Mouse (Mus musculus) intestine, embryonic 15.5 days (tissue): ENCODE results near the gene Mettl5. TPM values are rescaled to one million over a fixed set of nuclear protein-coding genes. Genes with fewer than 3 reads are reported as not detected.

ENCODE experiments used
- ATAC-seq: fragments of 200-750 bp; cut with Nextera tagmentation; 2 replicates; pipeline ENCODE4 v1.8.0; 2017; ENCODE audit warnings: moderate TSS enrichment, moderate library complexity
- H3K27ac ChIP-seq: fragments of 300-500 bp; sonication (generic); 2 replicates; pipeline ENCODE4 v1.5.1; 2015; ENCODE audit warnings: mild to moderate bottlenecking, inconsistent platforms
- H3K27me3 ChIP-seq: fragments of 300-500 bp; sonication (generic); replicated peaks from 2 replicates; pipeline ENCODE4 v1.6.1; 2015; ENCODE audit warnings: inconsistent platforms
- H3K36me3 ChIP-seq: fragments of 300-500 bp; sonication (generic); 2 replicates; pipeline ENCODE4 v1.6.1; 2015; ENCODE audit warnings: inconsistent platforms
- H3K4me1 ChIP-seq: fragments of 300-500 bp; sonication (generic); replicated peaks from 2 replicates; pipeline ENCODE4 v1.6.1; 2015; ENCODE audit warnings: inconsistent platforms
- H3K4me2 ChIP-seq: fragments of 300-500 bp; sonication (generic); replicated peaks from 2 replicates; pipeline ENCODE4 v1.6.1; 2015; ENCODE audit warnings: mild to moderate bottlenecking, inconsistent platforms
- H3K4me3 ChIP-seq: fragments of 300-500 bp; sonication (generic); replicated peaks from 2 replicates; pipeline ENCODE4 v1.5.1; 2015; ENCODE audit warnings: inconsistent platforms
- H3K9ac ChIP-seq: fragments of 300-500 bp; sonication (generic); 2 replicates; pipeline ENCODE4 v1.6.1; 2015; ENCODE audit warnings: inconsistent platforms
- H3K9me3 ChIP-seq: fragments of 300-500 bp; sonication (generic); 2 replicates; pipeline ENCODE4 v1.6.1; 2016; ENCODE audit warnings: inconsistent platforms
- WGBS: fragments of 180-500 bp; shearing (Covaris S2); methylation state at CpG from one replicate; pipeline ENCODE4 v1.1.7; 2015; 5-methylcytosine and 5-hydroxymethylcytosine counted together
- polyA plus RNA-seq: library from polyadenylated mRNA; unstranded; fragments of >200 nt; fragmentation: Nextera tagmentation; extraction: Ambion mirVana; gene quantifications from 2 replicates; pipeline ENCODE4 v1.2.1, GENCODE M21; 2015

Gene Mettl5
- polyA plus RNA-seq, 1 experiment from 2014 or later: 41.2 TPM

DNA sequence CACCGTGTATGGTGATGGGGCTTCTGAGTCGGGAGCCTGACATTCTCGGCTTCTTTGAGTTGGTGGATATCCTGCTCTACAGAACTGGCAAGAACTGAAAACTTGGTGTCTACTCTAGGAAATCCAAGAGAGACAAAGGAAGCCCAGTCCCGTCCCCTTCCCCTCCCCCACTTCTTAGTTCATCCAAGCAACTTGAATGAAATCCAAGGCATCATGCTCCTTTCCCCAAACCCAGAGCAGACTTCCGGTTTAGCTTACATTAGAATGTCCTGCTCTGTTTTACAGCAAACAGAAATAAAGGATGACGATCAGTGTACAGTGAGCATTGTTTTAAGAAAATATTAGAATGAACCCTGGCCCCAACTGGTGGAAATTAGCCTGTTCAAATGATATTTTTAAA, 36.2 kb downstream of the Mettl5 start:
- Histone ChIP-seq H3K9me3 (no peaks in the 10 kb centered on the region), H3K27ac (peak overlapping the region; percentile 22; the same call in 1 of the 2 replicates), H3K4me3 (no peak overlapping the region), H3K4me2 (no peak overlapping the region), H3K27me3 (no peaks in the 10 kb centered on the region), H3K9ac (no peak overlapping the region), H3K4me1 (no peaks in the 10 kb centered on the region), H3K36me3 (no peaks in the 10 kb centered on the region)
- ATAC-seq: no peak
- 68% methylated on average over 6 of the region's 6 CpGs for WGBS

DNA sequence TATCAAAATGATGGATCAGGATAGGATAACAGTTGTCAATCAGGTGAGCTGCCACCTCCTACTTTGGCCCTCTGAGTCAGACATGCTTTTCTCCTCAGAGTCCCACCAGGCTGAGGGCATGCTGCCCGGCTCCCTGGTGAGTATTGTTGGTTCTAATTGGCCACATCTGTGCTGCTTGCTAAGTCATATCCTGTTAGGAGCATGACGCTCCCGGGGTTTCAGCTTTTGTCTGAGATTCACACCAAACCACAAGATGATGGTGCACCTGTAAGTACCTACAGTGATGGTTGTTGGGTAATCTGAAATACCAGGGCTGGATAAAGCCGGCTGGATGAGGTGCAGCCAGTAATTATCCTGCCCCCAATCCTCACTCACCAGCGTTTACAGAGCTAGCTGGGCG, 45.2 kb downstream of the Mettl5 start:
- no peak overlapping the region for H3K9ac ChIP-seq
- WGBS: 36% methylated on average over 6 of the region's 6 CpGs

DNA sequence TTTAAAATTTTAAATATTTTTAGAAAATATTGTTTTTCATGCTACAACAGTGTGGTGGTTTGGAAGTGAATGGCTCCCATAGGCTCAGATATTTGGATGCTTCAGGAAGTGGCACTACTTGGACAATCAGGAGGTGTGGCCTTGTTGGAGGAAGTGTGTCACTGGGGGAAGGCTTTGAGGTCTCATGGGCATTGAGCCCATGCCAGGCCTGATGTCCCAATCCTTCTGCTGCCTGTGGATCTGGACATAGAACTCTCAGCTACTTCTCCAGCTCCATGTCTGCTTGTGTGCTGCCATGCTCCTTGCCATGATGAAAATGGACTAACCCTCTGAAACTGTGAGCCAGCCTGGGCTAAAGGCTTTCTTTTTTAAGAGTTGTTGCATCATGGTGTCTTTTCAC, 46.7 kb downstream of the Mettl5 start:
- Histone ChIP-seq H3K36me3 (0 out of 2 replicates have a peak, but pooled peaks cover 11% of the 10 kb centered on the region), H3K4me2 (no peak overlapping the region), H3K9ac (no peak overlapping the region), H3K4me1 (no peaks in the 10 kb centered on the region), H3K9me3 (no peaks in the 10 kb centered on the region), H3K27ac (no peak overlapping the region), H3K27me3 (no peaks in the 10 kb centered on the region), H3K4me3 (no peak overlapping the region)
- no peak for ATAC-seq

More for the DNA sequence above, 45.2 kb downstream of the Mettl5 start:
- no peaks in the 10 kb centered on the region for H3K9me3 ChIP-seq
- no peaks in the 10 kb centered on the region for H3K4me1 ChIP-seq
- ATAC-seq: no peak
- H3K36me3 ChIP-seq: 0 out of 2 replicates have a peak, but pooled peaks cover 3% of the 10 kb centered on the region
- H3K4me2 ChIP-seq: no peak overlapping the region
- no peak overlapping the region for H3K27ac ChIP-seq
- no peaks in the 10 kb centered on the region for H3K27me3 ChIP-seq
- no peak overlapping the region for H3K4me3 ChIP-seq

DNA sequence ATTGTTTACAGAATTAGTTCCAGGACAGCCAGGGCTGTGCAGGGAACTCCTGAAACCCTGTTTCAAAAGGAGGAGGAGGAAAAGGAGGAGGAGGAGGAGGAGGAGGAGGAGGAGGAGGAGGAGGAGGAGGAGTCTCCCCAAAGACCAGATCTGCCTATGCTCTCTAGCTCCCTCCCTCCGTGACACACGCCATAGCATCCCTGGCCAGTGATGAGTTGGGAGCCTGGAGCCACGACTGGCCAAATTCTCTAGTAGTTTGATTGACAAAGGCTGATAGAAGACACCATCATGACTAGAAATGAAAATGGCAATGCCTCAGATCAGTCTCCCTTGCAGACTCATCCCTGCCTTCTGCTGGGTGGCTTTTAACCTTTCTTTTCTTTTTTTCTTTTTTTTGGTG, 47.4 kb downstream of the Mettl5 start:
- Histone ChIP-seq H3K4me1 (no peaks in the 10 kb centered on the region), H3K36me3 (0 out of 2 replicates have a peak, but pooled peaks cover 12% of the 10 kb centered on the region), H3K27me3 (no peaks in the 10 kb centered on the region), H3K9me3 (no peaks in the 10 kb centered on the region), H3K4me3 (no peak overlapping the region), H3K27ac (no peak overlapping the region), H3K9ac (no peak overlapping the region), H3K4me2 (no peak overlapping the region)
- 40% methylated on average over 3 of the region's 3 CpGs for WGBS
- ATAC-seq: 0 out of 2 replicates have a peak, but pooled peaks have one; percentile 8

DNA sequence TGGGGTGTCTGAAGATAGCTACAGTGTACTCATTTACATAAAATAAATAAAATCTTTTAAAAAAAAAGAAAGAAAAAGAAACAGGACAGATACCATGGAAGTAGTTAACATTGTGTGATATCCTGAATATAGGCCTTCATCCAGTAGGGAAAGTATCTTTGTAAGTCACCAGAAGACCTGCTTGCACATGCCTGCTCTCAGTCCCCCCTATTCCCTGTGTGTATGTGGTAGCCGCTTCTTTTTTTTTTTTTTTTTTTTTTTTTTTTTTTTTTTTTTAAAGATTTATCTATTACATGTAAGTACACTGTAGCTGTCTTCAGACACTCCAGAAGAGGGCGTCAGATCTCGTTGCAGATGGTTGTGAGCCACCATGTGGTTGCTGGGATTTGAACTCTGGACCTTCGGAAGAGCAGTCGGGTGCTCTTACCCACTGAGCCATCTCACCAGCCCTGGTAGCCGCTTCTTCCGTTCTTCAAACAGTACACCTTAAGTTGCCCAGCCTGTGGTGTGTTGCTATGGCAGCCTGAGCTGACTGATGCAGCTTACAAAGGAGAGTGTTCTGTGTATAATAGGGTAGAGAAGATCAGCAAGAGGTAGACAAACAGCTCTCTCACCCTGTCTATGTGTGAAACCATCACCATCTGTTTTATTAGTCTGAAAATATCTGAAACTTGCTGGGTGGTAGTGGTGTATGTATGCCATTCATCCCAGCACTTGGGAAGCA, 48.0 kb downstream of the Mettl5 start:
- Histone ChIP-seq H3K4me3 (no peak overlapping the region), H3K27me3 (no peaks in the 10 kb centered on the region), H3K4me1 (no peaks in the 10 kb centered on the region), H3K4me2 (no peak overlapping the region), H3K9me3 (no peaks in the 10 kb centered on the region), H3K27ac (no peak overlapping the region), H3K36me3 (0 out of 2 replicates have a peak, but pooled peaks cover 12% of the 10 kb centered on the region), H3K9ac (no peak overlapping the region)
- 0 out of 2 replicates have a peak, but pooled peaks have one; percentile 23 for ATAC-seq
- WGBS: 75% methylated on average over 7 of the region's 7 CpGs

DNA sequence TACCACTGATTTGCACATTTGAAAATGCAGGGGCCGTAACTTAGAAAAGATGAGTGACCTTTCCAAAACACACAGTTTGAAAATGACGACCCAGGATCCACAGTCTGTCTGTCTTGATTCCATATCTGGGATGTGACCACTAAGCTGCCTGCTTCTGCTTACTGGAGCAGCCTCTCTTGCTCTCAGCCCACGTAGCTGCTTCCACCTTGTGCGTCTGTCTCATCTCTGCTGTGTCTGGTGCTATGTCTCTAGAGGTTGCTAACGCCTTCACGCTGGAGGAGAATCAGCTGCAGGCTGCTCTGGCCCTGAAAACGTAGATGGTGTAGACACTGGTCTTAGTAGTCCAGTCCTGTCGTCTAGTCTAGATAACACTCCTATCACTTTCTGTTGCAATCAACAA, 55.3 kb downstream of the Mettl5 start:
- 85% methylated on average over 8 of the region's 8 CpGs for WGBS
- peaks cover 14% of the 10 kb centered on the region; the same call in 1 of the 2 replicates for H3K4me1 ChIP-seq
- H3K27ac ChIP-seq: no peak overlapping the region
- H3K9ac ChIP-seq: no peak overlapping the region
- H3K4me2 ChIP-seq: no peak overlapping the region
- no peak for ATAC-seq
- H3K36me3 ChIP-seq: peaks cover 20% of the 10 kb centered on the region
- H3K27me3 ChIP-seq: no peaks in the 10 kb centered on the region
- H3K4me3 ChIP-seq: no peak overlapping the region
- no peaks in the 10 kb centered on the region for H3K9me3 ChIP-seq

DNA sequence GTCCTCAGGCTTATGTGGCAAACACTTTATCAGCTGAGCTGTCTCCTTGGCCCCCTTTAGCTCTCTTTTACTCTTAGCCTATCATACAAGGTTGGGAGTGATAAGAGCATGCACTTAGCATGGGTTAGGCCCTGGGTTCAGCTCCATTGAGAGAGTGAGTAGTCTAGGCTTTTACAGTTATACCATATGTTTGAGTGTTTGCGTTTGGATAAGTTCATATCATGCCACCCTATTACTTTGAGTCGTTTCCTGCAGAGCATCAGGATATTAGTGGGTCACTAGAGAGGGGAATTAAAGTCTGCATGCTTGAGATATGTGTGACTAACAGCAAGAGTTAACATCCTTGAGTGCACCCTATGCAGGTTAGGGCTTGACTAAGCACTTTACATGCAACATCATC, 55.7 kb downstream of the Mettl5 start:
- no peak overlapping the region for H3K4me3 ChIP-seq
- peaks cover 19% of the 10 kb centered on the region for H3K36me3 ChIP-seq
- no peak overlapping the region for H3K9ac ChIP-seq
- H3K27ac ChIP-seq: no peak overlapping the region
- no peaks in the 10 kb centered on the region for H3K27me3 ChIP-seq
- ATAC-seq: no peak
- H3K9me3 ChIP-seq: no peaks in the 10 kb centered on the region
- no peak overlapping the region for H3K4me2 ChIP-seq
- 88% methylated on average over 2 of the region's 2 CpGs for WGBS
- peaks cover 16% of the 10 kb centered on the region; the same call in 1 of the 2 replicates for H3K4me1 ChIP-seq

DNA sequence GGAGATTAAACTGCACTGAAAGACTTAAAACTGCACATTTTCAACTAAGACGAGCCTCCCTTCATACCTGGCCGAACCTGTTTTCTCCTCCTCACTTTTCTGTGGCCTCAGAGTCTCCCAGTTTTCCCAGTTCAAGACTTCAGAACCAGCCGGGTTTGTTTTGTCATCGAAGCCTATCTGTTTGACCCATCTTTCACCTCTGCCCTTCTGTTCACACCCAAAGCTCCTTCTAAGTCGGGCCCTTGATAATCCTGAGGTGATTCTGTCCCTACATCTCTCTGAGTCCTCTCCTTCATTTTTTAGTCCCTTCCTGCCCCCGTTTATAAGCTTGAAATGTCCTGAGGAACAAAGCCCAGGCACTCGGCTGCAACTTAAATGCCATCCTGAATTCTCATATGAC, 57.4 kb downstream of the Mettl5 start:
- H3K36me3 ChIP-seq: peaks cover 14% of the 10 kb centered on the region
- H3K4me1 ChIP-seq: peaks cover 18% of the 10 kb centered on the region; the same call in 1 of the 2 replicates
- no peak overlapping the region for H3K4me3 ChIP-seq
- no peaks in the 10 kb centered on the region for H3K27me3 ChIP-seq
- WGBS: 28% methylated on average over 7 of the region's 7 CpGs
- H3K9ac ChIP-seq: no peak overlapping the region
- no peak overlapping the region for H3K27ac ChIP-seq
- no peak for ATAC-seq
- H3K4me2 ChIP-seq: no peak overlapping the region
- no peaks in the 10 kb centered on the region for H3K9me3 ChIP-seq

DNA sequence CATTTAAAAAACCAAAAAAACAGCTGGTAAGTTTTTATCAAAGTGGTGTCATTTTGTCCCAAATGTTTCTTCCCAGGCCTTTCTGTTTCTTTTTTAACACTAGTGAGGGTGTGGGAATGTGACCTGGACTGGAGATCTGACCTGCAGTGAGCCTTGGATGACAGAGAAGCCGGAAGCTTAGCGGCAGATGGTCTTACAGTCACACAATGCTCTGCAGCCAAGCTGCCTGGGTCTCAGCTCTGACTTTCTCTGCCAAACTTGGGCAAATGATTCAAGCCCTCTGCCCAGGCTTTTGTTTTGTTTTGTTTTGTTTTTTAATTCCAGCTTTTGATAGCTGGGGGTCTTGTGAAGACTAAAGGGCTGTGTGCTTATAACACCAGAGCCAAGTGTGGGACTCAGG, 59.0 kb downstream of the Mettl5 start:
- ATAC-seq: no peak
- 62% methylated on average over 2 of the region's 2 CpGs for WGBS
- Histone ChIP-seq H3K4me3 (no peak overlapping the region), H3K9me3 (no peaks in the 10 kb centered on the region), H3K4me2 (no peak overlapping the region), H3K36me3 (peaks cover 14% of the 10 kb centered on the region), H3K4me1 (peaks cover 22% of the 10 kb centered on the region), H3K27me3 (no peaks in the 10 kb centered on the region), H3K27ac (no peak overlapping the region), H3K9ac (no peak overlapping the region)

DNA sequence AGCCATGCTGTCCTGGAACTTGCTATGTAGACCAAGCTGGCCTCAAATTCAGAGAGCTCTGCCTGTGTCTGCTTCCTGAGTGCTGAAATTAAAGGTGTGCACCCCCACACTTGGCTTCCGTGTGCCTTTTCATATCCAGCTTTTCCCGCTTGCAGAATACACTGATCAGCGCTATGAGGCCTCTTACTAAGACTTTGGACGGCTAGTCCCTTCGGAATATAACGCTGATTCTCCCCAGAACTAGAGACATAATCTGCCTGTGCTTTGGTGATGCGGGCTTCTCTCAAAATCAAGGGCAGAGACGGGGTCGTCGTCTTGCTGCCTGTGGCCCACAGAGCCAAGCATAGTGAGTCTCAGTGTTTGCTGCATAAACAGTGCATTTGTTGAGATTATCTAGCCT, 59.5 kb downstream of the Mettl5 start:
- Histone ChIP-seq H3K9me3 (no peaks in the 10 kb centered on the region), H3K9ac (no peak overlapping the region), H3K4me3 (no peak overlapping the region), H3K27ac (no peak overlapping the region), H3K4me1 (peaks cover 22% of the 10 kb centered on the region), H3K27me3 (no peaks in the 10 kb centered on the region), H3K36me3 (peaks cover 14% of the 10 kb centered on the region), H3K4me2 (no peak overlapping the region)
- no peak for ATAC-seq
- 70% methylated on average over 10 of the region's 10 CpGs for WGBS

DNA sequence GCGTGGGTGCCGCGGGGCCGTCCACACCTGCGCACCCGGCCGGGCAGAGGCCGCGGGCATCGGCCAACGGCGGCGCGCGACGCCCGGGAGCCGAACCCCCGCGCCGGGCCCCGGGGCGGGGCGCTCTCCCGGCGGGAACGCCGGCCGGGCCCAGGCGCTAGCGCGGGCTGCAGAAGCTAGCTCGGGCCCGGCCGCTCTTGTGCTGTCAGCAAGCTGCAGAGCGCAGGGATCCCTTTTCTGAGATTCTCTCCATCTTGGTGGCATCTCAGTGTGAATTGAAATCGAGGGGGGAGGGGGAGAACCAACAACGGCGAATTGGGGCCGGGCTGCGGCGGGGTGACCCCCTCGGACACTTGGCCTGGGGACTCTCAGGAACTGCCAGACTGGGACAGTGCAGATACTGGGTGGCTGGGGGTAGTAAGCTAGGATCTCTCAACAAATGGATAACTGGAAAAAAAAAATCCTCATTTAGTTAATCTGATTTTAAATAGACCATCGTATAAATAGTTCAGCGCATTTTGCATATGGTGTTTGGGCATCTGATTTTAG, 62.2 kb downstream of the Mettl5 start:
- peaks cover 3% of the 10 kb centered on the region for H3K36me3 ChIP-seq
- peak overlapping the region; percentile 80 for H3K4me2 ChIP-seq
- H3K4me3 ChIP-seq: peak overlapping the region; percentile 79
- peak; percentile 85 for ATAC-seq
- H3K9ac ChIP-seq: peak overlapping the region; percentile 83
- 3% methylated on average over 19 of the region's 45 CpGs for WGBS
- H3K9me3 ChIP-seq: no peaks in the 10 kb centered on the region
- peaks cover 21% of the 10 kb centered on the region for H3K4me1 ChIP-seq
- no peaks in the 10 kb centered on the region for H3K27me3 ChIP-seq
- peak overlapping the region; percentile 95 for H3K27ac ChIP-seq

DNA sequence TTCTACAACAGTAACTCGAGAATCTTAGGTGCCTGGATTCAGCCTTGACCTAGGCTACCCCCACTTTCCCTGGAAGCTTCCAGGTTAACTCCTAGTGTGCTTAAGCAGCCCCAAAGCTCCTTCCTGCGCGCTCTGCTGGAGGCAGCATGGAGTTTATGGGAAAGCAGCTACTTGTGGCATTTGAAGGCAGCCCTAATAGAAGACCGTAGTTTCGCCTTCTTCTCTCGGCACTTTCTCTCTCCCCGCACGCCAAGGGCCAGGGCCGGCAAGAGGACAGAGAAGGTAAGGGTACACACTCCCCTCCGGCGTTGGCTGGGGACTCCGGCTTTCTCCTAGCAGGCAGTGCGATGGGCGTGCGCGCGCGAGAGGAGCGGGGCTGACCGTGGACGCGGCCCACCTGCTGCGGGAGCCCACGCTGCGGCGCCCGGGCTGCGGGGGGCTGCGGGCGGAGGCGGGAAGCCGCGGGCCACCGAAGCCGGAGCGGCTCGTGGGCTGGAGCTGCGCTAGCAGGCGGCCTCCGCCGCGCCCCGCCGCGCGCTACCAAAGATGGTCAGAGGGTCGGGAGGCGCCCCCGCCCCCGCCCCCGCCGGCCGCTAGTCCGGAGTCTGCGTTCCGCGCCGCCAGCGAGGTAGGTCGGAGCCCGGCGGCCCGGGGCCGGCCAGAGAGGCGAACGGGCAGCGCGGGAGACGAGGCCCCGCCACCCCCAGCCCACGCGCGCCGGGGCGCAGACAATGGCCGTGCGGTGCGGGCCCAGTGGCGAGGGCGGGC, 62.9 kb downstream of the Mettl5 start:
- Histone ChIP-seq H3K9ac (peak overlapping the region; percentile 83), H3K4me2 (peak overlapping the region; percentile 80), H3K4me3 (peak overlapping the region; percentile 79), H3K27ac (peak overlapping the region; percentile 95), H3K9me3 (no peaks in the 10 kb centered on the region), H3K36me3 (peaks cover 3% of the 10 kb centered on the region), H3K27me3 (no peaks in the 10 kb centered on the region), H3K4me1 (peaks cover 19% of the 10 kb centered on the region)
- WGBS: under 1% methylated on average over 72 of the region's 80 CpGs
- peak; percentile 76 for ATAC-seq
